Mouse (Mus musculus) CH12.LX (cell line): ENCODE results near the gene Ccdc65. TPM values are rescaled to one million over a fixed set of nuclear protein-coding genes. Genes with fewer than 3 reads are reported as not detected.

Experiments
- DNase-seq: peaks from one replicate; pipeline ENCODE4 v3.0.0-alpha.2; 2013; ENCODE audit errors: extremely low read depth
- H3K27ac ChIP-seq: 2 replicates; pipeline ENCODE4 v1.5.1; 2012; ENCODE audit warnings: low read depth, mild to moderate bottlenecking, control low read depth, moderate library complexity; ENCODE audit not compliant: insufficient read depth
- H3K27me3 ChIP-seq: replicated peaks from 2 replicates; pipeline ENCODE3; 2012; ENCODE audit warnings: inconsistent platforms
- H3K36me3 ChIP-seq, 2 experiments: replicated peaks in 1 of 2; 2 replicates each; pipeline versions ENCODE3 to v1.6.1; 2012; ENCODE audit warnings: inconsistent platforms in 1 of 2, low read length in 1 of 2, mild to moderate bottlenecking in 1 of 2, mixed read lengths in 1 of 2, moderate library complexity in 1 of 2; ENCODE audit not compliant: control insufficient read depth in 1 of 2, insufficient read depth in 1 of 2
- H3K4me1 ChIP-seq, 2 experiments: 2 replicates each; pipeline ENCODE4 v1.6.1; 2012; ENCODE audit warnings: inconsistent platforms in 1 of 2, moderate library complexity in 1 of 2; ENCODE audit not compliant: insufficient read depth in 2 of 2, control insufficient read depth in 1 of 2
- H3K4me2 ChIP-seq: 2 replicates; pipeline ENCODE4 v1.6.1; 2012; ENCODE audit warnings: low read depth, mild to moderate bottlenecking, control low read depth; ENCODE audit not compliant: poor library complexity, insufficient read depth, severe bottlenecking
- H3K4me3 ChIP-seq, 3 experiments: fragments of 150-350 bp in 1 of 3; sonication (generic) in 1 of 3; replicated peaks in 1 of 3; 2 replicates each; pipeline versions ENCODE3 to v1.5.1; 2011 to 2012; ENCODE audit warnings: low read depth in 2 of 3, low read length in 2 of 3, mild to moderate bottlenecking in 2 of 3, moderate library complexity in 2 of 3, control low read depth in 1 of 3, improper control_type of control experiment in 1 of 3, inconsistent platforms in 1 of 3, mixed read lengths in 1 of 3; ENCODE audit not compliant: poor library complexity in 1 of 3
- H3K79me2 ChIP-seq: replicated peaks from 2 replicates; pipeline ENCODE4 v1.6.1; 2012; ENCODE audit warnings: mild to moderate bottlenecking, moderate library complexity; ENCODE audit not compliant: control insufficient read depth, poor library complexity, insufficient read depth, severe bottlenecking; ENCODE audit errors: extremely low read depth
- H3K9ac ChIP-seq: 2 replicates; pipeline ENCODE4 v1.6.1; 2012; ENCODE audit warnings: low read depth, mild to moderate bottlenecking, control low read depth, moderate library complexity; ENCODE audit not compliant: insufficient read depth
- H3K9me3 ChIP-seq: replicated peaks from 2 replicates; pipeline ENCODE3; 2012; ENCODE audit warnings: low read length, inconsistent platforms, mixed read lengths
- BHLHE40 ChIP-seq: IDR thresholded peaks from 2 replicates; pipeline ENCODE4 v1.6.1; 2011; ENCODE audit warnings: mild to moderate bottlenecking, low read depth, low read length, improper control_type of control experiment
- CHD1 ChIP-seq: IDR thresholded peaks from 2 replicates; pipeline ENCODE4 v1.6.1; 2012; ENCODE audit warnings: low read depth, low read length, improper control_type of control experiment, inconsistent platforms
- GABPA ChIP-seq: IDR thresholded peaks from 2 replicates; pipeline ENCODE4 v1.6.1; 2012; ENCODE audit warnings: low read depth, low read length, improper control_type of control experiment, inconsistent platforms; ENCODE audit not compliant: insufficient replicate concordance
- JUN ChIP-seq: IDR thresholded peaks from 2 replicates; pipeline ENCODE4 v1.6.1; 2011; ENCODE audit warnings: low read depth, mild to moderate bottlenecking, low read length, improper control_type of control experiment, moderate library complexity; ENCODE audit not compliant: insufficient read depth
- MAFK ChIP-seq: IDR thresholded peaks from 2 replicates; pipeline ENCODE4 v1.6.1; 2011; ENCODE audit warnings: low read length, improper control_type of control experiment; ENCODE audit not compliant: insufficient replicate concordance
- MAX ChIP-seq: IDR thresholded peaks from 2 replicates; pipeline ENCODE4 v1.6.1; 2011; ENCODE audit warnings: low read length, improper control_type of control experiment
- MAZ ChIP-seq: IDR thresholded peaks from 2 replicates; pipeline ENCODE4 v1.6.1; 2012; ENCODE audit warnings: low read depth, mild to moderate bottlenecking, inconsistent platforms, low read length, improper control_type of control experiment, moderate library complexity
- MEF2A ChIP-seq: IDR thresholded peaks from 2 replicates; pipeline ENCODE4 v1.6.1; 2014; ENCODE audit warnings: low read depth, mild to moderate bottlenecking, inconsistent platforms, low read length, improper control_type of control experiment, borderline replicate concordance
- MXI1 ChIP-seq: IDR thresholded peaks from 2 replicates; pipeline ENCODE4 v1.6.1; 2011; ENCODE audit warnings: mild to moderate bottlenecking, low read depth, low read length, improper control_type of control experiment
- NELFE ChIP-seq: IDR thresholded peaks from 2 replicates; pipeline ENCODE4 v1.6.1; 2011; ENCODE audit warnings: low read depth, low read length, improper control_type of control experiment
- NRF1 ChIP-seq: IDR thresholded peaks from 2 replicates; pipeline ENCODE4 v1.6.1; 2014; ENCODE audit warnings: low read depth, mild to moderate bottlenecking, inconsistent platforms, low read length, improper control_type of control experiment, moderate library complexity
- PAX5 ChIP-seq: IDR thresholded peaks from 2 replicates; pipeline ENCODE4 v1.6.1; 2012; ENCODE audit warnings: low read length, inconsistent platforms, mixed read lengths
- POLR2A ChIP-seq: IDR thresholded peaks from 2 replicates; pipeline ENCODE4 v1.6.1; 2011; ENCODE audit warnings: low read depth, mild to moderate bottlenecking, improper control_type of control experiment, low read length
- RAD21 ChIP-seq: IDR thresholded peaks from 2 replicates; pipeline ENCODE4 v1.6.1; 2011; ENCODE audit warnings: low read depth, mild to moderate bottlenecking, low read length, improper control_type of control experiment, moderate library complexity
- RCOR1 ChIP-seq: conservative IDR thresholded peaks from 2 replicates; pipeline ENCODE4 v1.6.1; 2012; ENCODE audit warnings: low read depth, mild to moderate bottlenecking, inconsistent platforms, low read length, improper control_type of control experiment
- TBP ChIP-seq: conservative IDR thresholded peaks from 2 replicates; pipeline ENCODE4 v1.6.1; 2011; ENCODE audit warnings: low read depth, low read length, improper control_type of control experiment
- TCF12 ChIP-seq: IDR thresholded peaks from 2 replicates; pipeline ENCODE4 v1.6.1; 2014; ENCODE audit warnings: low read depth, mild to moderate bottlenecking, inconsistent platforms, low read length, improper control_type of control experiment
- ZC3H11A ChIP-seq: IDR thresholded peaks from 2 replicates; pipeline ENCODE4 v1.6.1; 2012; ENCODE audit warnings: low read depth, mild to moderate bottlenecking, inconsistent platforms, low read length, improper control_type of control experiment
- ZKSCAN1 ChIP-seq: IDR thresholded peaks from 2 replicates; pipeline ENCODE4 v1.6.1; 2012; ENCODE audit warnings: low read depth, inconsistent platforms, low read length, improper control_type of control experiment, borderline replicate concordance
- dilution Hi-C: fragments of 300-500 bp; cut with MboI; formaldehyde crosslinking; loops from 2 replicates; pipeline ENCODE4 v1.14.3; 2020; ENCODE audit warnings: low sequenced_read_pairs; ENCODE audit not compliant: extremely low pct_unique_long_range_greater_than_20kb, extremely low pct_ligation_motif_present
- in situ Hi-C: fragments of 300-500 bp; cut with MboI; formaldehyde crosslinking; loops from 3 replicates; pipeline ENCODE4 v1.14.3; 2019; ENCODE audit warnings: low sequenced_read_pairs, low pct_ligation_motif_present, low pct_unique_long_range_greater_than_20kb, mixed read lengths
- polyA plus RNA-seq: library from polyadenylated mRNA; unstranded; fragments of >175 nt; gene quantifications from 2 replicates; pipeline ENCODE4 v1.2.1, GENCODE M21; 2012; ENCODE audit warnings: low read depth; ENCODE audit not compliant: insufficient read length
- total RNA-seq, 2 experiments: library from RNA; depleted of rRNA; stranded (reverse); fragments of 300-350 nt in 1 of 2; fragments of >200 nt in 1 of 2; gene quantifications; 2 replicates each; pipeline ENCODE4 v1.2.3; 2012 to 2014

Ccdc65 gene
- total and polyA plus RNA-seq, 3 experiments: 0.11 to 0.13 TPM; not detected in 1

DNA sequence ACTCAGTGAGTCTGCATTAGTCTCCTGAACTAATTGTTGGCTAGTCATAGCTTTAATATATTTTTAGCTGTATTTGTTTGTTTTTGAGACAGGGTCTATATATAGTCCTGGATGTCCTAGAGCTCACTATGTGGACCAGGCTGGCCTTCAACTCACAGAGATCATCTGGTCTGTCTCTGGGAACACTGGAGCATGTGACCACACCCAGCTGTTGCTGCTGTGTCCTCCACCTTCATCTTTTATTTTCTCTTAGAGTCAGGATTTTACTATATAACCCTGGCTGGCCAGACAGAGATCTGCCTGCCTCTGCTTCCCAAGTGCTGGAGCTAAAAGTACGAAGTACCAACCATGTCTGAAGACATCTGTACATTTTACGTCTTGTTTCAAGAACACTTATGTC, 41.1 kb downstream of the Ccdc65 start:
- H3K9me3 ChIP-seq: peaks cover 14% of the 10 kb centered on the region
- H3K4me1 ChIP-seq: peaks cover 12 to 50% of the 10 kb centered on the region in 2 experiments
- H3K4me2 ChIP-seq: no peak overlapping the region
- in situ Hi-C loops (no loop called here), dilution Hi-C loops (no loop called here)
- no peak overlapping the region for H3K9ac ChIP-seq
- TF ChIP-seq PAX5 (no peak), MAFK (no peak), TCF12 (no peak), MAX (no peak), NELFE (no peak), ZC3H11A (no peak), RAD21 (no peak), GABPA (no peak), TBP (no peak), CHD1 (no peak), MXI1 (no peak), BHLHE40 (no peak), NRF1 (no peak)
- peaks cover 58% of the 10 kb centered on the region for H3K79me2 ChIP-seq
- no peak overlapping the region for H3K27ac ChIP-seq
- H3K27me3 ChIP-seq: no peaks in the 10 kb centered on the region
- H3K36me3 ChIP-seq: peaks cover 22 to 86% of the 10 kb centered on the region in 2 experiments
- no peak overlapping the region for H3K4me3 ChIP-seq
- DNase-seq: no peak

- DNase-seq: no peak
- Histone ChIP-seq H3K79me2 (peaks cover 55% of the 10 kb centered on the region), H3K4me3 (no peak overlapping the region), H3K9ac (no peak overlapping the region), H3K36me3 (peaks cover 10 to 82% of the 10 kb centered on the region in 2 experiments), H3K4me1 (peaks cover 10 to 53% of the 10 kb centered on the region in 2 experiments), H3K27ac (no peak overlapping the region), H3K9me3 (no peaks in the 10 kb centered on the region), H3K27me3 (no peaks in the 10 kb centered on the region), H3K4me2 (no peak overlapping the region)
- no peak for TF ChIP-seq MEF2A
- TF ChIP-seq ZKSCAN1: no peak
- no peak for TF ChIP-seq POLR2A
- no peak for TF ChIP-seq RCOR1
- TF ChIP-seq ZC3H11A: no peak
- TF ChIP-seq JUN: no peak
- no peak for TF ChIP-seq NRF1
- no peak for TF ChIP-seq MAZ
- dilution Hi-C loops (no loop called here), in situ Hi-C loops (no loop called here)
These were observed 45.0 kb downstream of the Ccdc65 start for GRCm38 (mm10) chr15:98753021-98753423.
